Mouse (Mus musculus) lung, postnatal 14 days (tissue): ENCODE results near the gene Kank1.
A peak's percentile ranks its signal among the peaks of the same experiment; 100 is the strongest.

Experiments used
- DNase-seq: peaks from one replicate; pipeline ENCODE4 v3.0.0; 2021

Kank1 gene

GRCm38 (mm10) chr19:25407887-25408236, 171.1 kb downstream of the Kank1 start:
- DNase-seq, result no peak

GRCm38 (mm10) chr19:25409239-25409638, 172.5 kb downstream of the Kank1 start:
- no peak for DNase-seq

- DNase-seq, result peak; percentile 42
These were observed 174.6 kb downstream of the Kank1 start for GRCm38 (mm10) chr19:25411353-25411752.

- DNase-seq, result no peak
These were observed 178.7 kb downstream of the Kank1 start for GRCm38 (mm10) chr19:25415448-25415847.

GRCm38 (mm10) chr19:25417671-25418070, 180.9 kb downstream of the Kank1 start:
- DNase-seq, result no peak

- no peak for DNase-seq
These were observed 183.2 kb downstream of the Kank1 start for GRCm38 (mm10) chr19:25419983-25420382.

- DNase-seq, result no peak
These were observed 185.3 kb downstream of the Kank1 start for GRCm38 (mm10) chr19:25422096-25422495.

GRCm38 (mm10) chr19:25423371-25423770, 186.6 kb downstream of the Kank1 start:
- no peak for DNase-seq

GRCm38 (mm10) chr19:25426431-25426830, 189.7 kb downstream of the Kank1 start:
- no peak for DNase-seq

- no peak for DNase-seq
These were observed 191.1 kb downstream of the Kank1 start for GRCm38 (mm10) chr19:25427886-25428285.

- DNase-seq, result no peak
These were observed 191.7 kb downstream of the Kank1 start for GRCm38 (mm10) chr19:25428338-25428962.

GRCm38 (mm10) chr19:25431431-25431830, 194.7 kb downstream of the Kank1 start:
- DNase-seq, result no peak

GRCm38 (mm10) chr19:25431909-25432308, 195.1 kb downstream of the Kank1 start:
- DNase-seq, result no peak

GRCm38 (mm10) chr19:25433169-25433690, 196.5 kb downstream of the Kank1 start:
- DNase-seq, result no peak

GRCm38 (mm10) chr19:25434345-25434744, 197.6 kb downstream of the Kank1 start:
- no peak for DNase-seq

GRCm38 (mm10) chr19:25434795-25435194, 198.0 kb downstream of the Kank1 start:
- DNase-seq, result no peak

- DNase-seq, result no peak
These were observed 198.6 kb downstream of the Kank1 start for GRCm38 (mm10) chr19:25435412-25435811.

GRCm38 (mm10) chr19:25436175-25436574, 199.4 kb downstream of the Kank1 start:
- no peak for DNase-seq

GRCm38 (mm10) chr19:25436789-25437650, 200.2 kb downstream of the Kank1 start:
- DNase-seq, result no peak

- no peak for DNase-seq
These were observed 201.5 kb downstream of the Kank1 start for GRCm38 (mm10) chr19:25438246-25438645.

GRCm38 (mm10) chr19:25439807-25440206, 203.0 kb downstream of the Kank1 start:
- no peak for DNase-seq

- no peak for DNase-seq
These were observed 204.0 kb downstream of the Kank1 start for GRCm38 (mm10) chr19:25440736-25441135.

GRCm38 (mm10) chr19:25445054-25445453, 208.3 kb downstream of the Kank1 start:
- peak; percentile 83 for DNase-seq

- DNase-seq, result no peak
These were observed 209.1 kb downstream of the Kank1 start for GRCm38 (mm10) chr19:25445842-25446241.
